Comparison of ENCODE assay signal across 6 mouse cellular contexts in genomic region chr16:96685065-96685464, GRCm38 (mm10).
"Had no signal": no experiment of that assay in that cellular context is flagged by ENCODE, and none has a peak within 500 bp of the region (broad histone marks: within the 10 kb centered on the region; RNA-seq: fewer than 3 reads in every experiment).

No protein-coding gene starts in this region.

- H3K27me3 ChIP-seq: liver, embryonic 13.5 days; neural tube, embryonic 12.5 days; neural tube, embryonic 15.5 days had no signal

- H3K36me3 ChIP-seq: liver, embryonic 13.5 days; neural tube, embryonic 12.5 days had no signal

- H3K9ac ChIP-seq: liver, embryonic 13.5 days; neural tube, embryonic 12.5 days; neural tube, embryonic 15.5 days had no signal

- H3K4me2 ChIP-seq: liver, embryonic 13.5 days; neural tube, embryonic 12.5 days; neural tube, embryonic 15.5 days had no signal

- H3K4me1 ChIP-seq: liver, embryonic 13.5 days; neural tube, embryonic 15.5 days had no signal

- ATAC-seq: intestine, embryonic 16.5 days had no signal

- H3K27ac ChIP-seq: left cerebral cortex, adult 2 months; liver, embryonic 13.5 days; neural tube, embryonic 12.5 days; neural tube, embryonic 15.5 days; stomach, postnatal 0 days had no signal

- H3K4me3 ChIP-seq: left cerebral cortex, adult 2 months; liver, embryonic 13.5 days; neural tube, embryonic 12.5 days; neural tube, embryonic 15.5 days had no signal

- H3K9me3 ChIP-seq: liver, embryonic 13.5 days; neural tube, embryonic 12.5 days; neural tube, embryonic 15.5 days had no signal

- DNase-seq: liver, embryonic 13.5 days had no signal
